Mouse (Mus musculus): ENCODE data around the gene Ncbp3. TPM values are rescaled to one million over a fixed set of nuclear protein-coding genes. Genes with fewer than 3 reads are reported as not detected.
A peak's percentile ranks its signal among the peaks of the same experiment; 100 is the strongest.

Ncbp3 gene
- total and polyA plus RNA-seq, 3 experiments, result 11.9 to 13.9 (median 12.1) TPM

- H3K4me2 ChIP-seq (ENCODE audit: insufficient read depth, low read depth, poor library complexity, severe bottlenecking), result 0 out of 2 replicates have a peak overlapping the region, but pooled peaks have one; percentile 3
- no peak for TF ChIP-seq CTCF (conservative IDR thresholded peaks at IDR 0.05 in 1 of 2, IDR thresholded peaks at IDR 0.05 in 1 of 2; ENCODE audit: low read depth in 2 of 2, low read length in 2 of 2)
- TF ChIP-seq ZC3H11A (IDR thresholded peaks at IDR 0.05; ENCODE audit: low read depth, low read length), result no peak
- TF ChIP-seq MXI1 (IDR thresholded peaks at IDR 0.05; ENCODE audit: low read depth, low read length), result peak; percentile 57
- TF ChIP-seq SIN3A (IDR thresholded peaks at IDR 0.05; ENCODE audit: low read length), result no peak; the same call in 1 of the 2 replicates
- TF ChIP-seq PAX5 (IDR thresholded peaks at IDR 0.05; ENCODE audit: low read length), result no peak
- peak; percentile 88 for TF ChIP-seq TCF12 (IDR thresholded peaks at IDR 0.05; ENCODE audit: low read depth, low read length)
- no peak for TF ChIP-seq ZNF384 (IDR thresholded peaks at IDR 0.05; ENCODE audit: low read depth, low read length)
- no peak; the same call in 1 of the 2 replicates for TF ChIP-seq RAD21 (IDR thresholded peaks at IDR 0.05; ENCODE audit: low read depth, low read length)
- peak; percentile 94 for TF ChIP-seq UBTF (IDR thresholded peaks at IDR 0.05; ENCODE audit: low read depth, low read length)
- TF ChIP-seq ZKSCAN1 (IDR thresholded peaks at IDR 0.05; ENCODE audit: borderline replicate concordance, low read depth, low read length), result no peak
- peak; percentile 29; the same call in 1 of the 2 replicates for TF ChIP-seq NRF1 (IDR thresholded peaks at IDR 0.05; ENCODE audit: low read depth, low read length)
- peak; percentile 81; the same call in 1 of the 2 replicates for TF ChIP-seq RCOR1 (conservative IDR thresholded peaks at IDR 0.05; ENCODE audit: low read depth, low read length)
- no peak for TF ChIP-seq POLR2AphosphoS2 (IDR thresholded peaks at IDR 0.05; ENCODE audit: low read depth, low read length)
- peak; percentile 71; the same call in 1 of the 2 replicates for TF ChIP-seq CHD2 (IDR thresholded peaks at IDR 0.05; ENCODE audit: low read length)
- TF ChIP-seq MEF2A (IDR thresholded peaks at IDR 0.05; ENCODE audit: borderline replicate concordance, low read depth, low read length), result peak; percentile 65; the same call in 1 of the 2 replicates
- peak; percentile 82 for TF ChIP-seq ETS1 (conservative IDR thresholded peaks at IDR 0.05; ENCODE audit: low read depth, low read length)
- TF ChIP-seq NELFE (IDR thresholded peaks at IDR 0.05; ENCODE audit: low read depth, low read length), result no peak
- TF ChIP-seq EP300 (IDR thresholded peaks at IDR 0.05; ENCODE audit: low read length), result peak; percentile 77
- TF ChIP-seq CHD1 (IDR thresholded peaks at IDR 0.05; ENCODE audit: low read depth, low read length), result no peak
- no peak for TF ChIP-seq USF1 (IDR thresholded peaks at IDR 0.05; ENCODE audit: low read depth, low read length)
- TF ChIP-seq USF2 (conservative IDR thresholded peaks at IDR 0.05; ENCODE audit: low read depth, low read length), result no peak
- TF ChIP-seq ZMIZ1 (IDR thresholded peaks at IDR 0.05; ENCODE audit: low read depth, low read length), result no peak
- no peak for TF ChIP-seq MYC (IDR thresholded peaks at IDR 0.05; ENCODE audit: low read depth, low read length)
- TF ChIP-seq JUND (conservative IDR thresholded peaks at IDR 0.05; ENCODE audit: low read depth, low read length), result peak; percentile 49; the same call in 1 of the 2 replicates
- TF ChIP-seq MAFK (IDR thresholded peaks at IDR 0.05; ENCODE audit: insufficient replicate concordance, low read length), result 0 out of 2 replicates have a peak, but pooled peaks have one; percentile 29
- TF ChIP-seq MAZ (IDR thresholded peaks at IDR 0.05; ENCODE audit: low read depth, low read length), result peak; percentile 79
- peak; percentile 81 for TF ChIP-seq IRF4 (IDR thresholded peaks at IDR 0.05; ENCODE audit: low read depth, low read length)
- peak; percentile 66 for TF ChIP-seq BHLHE40 (IDR thresholded peaks at IDR 0.05; ENCODE audit: low read depth, low read length)
- TF ChIP-seq MAX (IDR thresholded peaks at IDR 0.05; ENCODE audit: low read length), result peak; percentile 66
- TF ChIP-seq GABPA (IDR thresholded peaks at IDR 0.05; ENCODE audit: insufficient replicate concordance, low read depth, low read length), result no peak
- 0 out of 2 replicates have a peak, but pooled peaks have one; percentile 57 for TF ChIP-seq KAT2A (IDR thresholded peaks at IDR 0.05; ENCODE audit: insufficient replicate concordance, low read length)
- TF ChIP-seq ELF1 (IDR thresholded peaks at IDR 0.05; ENCODE audit: low read depth, low read length), result peak; percentile 40; the same call in 1 of the 2 replicates
- peak; percentile 91 for TF ChIP-seq TBP (conservative IDR thresholded peaks at IDR 0.05; ENCODE audit: low read depth, low read length)
- peak; percentile 42; the same call in 1 of the 2 replicates for TF ChIP-seq HCFC1 (IDR thresholded peaks at IDR 0.05; ENCODE audit: low read depth, low read length)
- TF ChIP-seq SMC3 (IDR thresholded peaks at IDR 0.05; ENCODE audit: low read depth, low read length), result peak; percentile 25
- TF ChIP-seq E2F4 (IDR thresholded peaks at IDR 0.05; ENCODE audit: insufficient replicate concordance, low read depth, low read length), result no peak
- no peak; the same call in 1 of the 2 replicates for TF ChIP-seq JUN (IDR thresholded peaks at IDR 0.05; ENCODE audit: insufficient read depth, low read depth, low read length)
- TF ChIP-seq POLR2A (IDR thresholded peaks at IDR 0.05; ENCODE audit: low read depth, low read length), result no peak
- no peaks in the 10 kb centered on the region for H3K27me3 ChIP-seq (replicated peaks)
- H3K4me1 ChIP-seq (ENCODE audit: control insufficient read depth in 1 of 2, insufficient read depth in 2 of 2), result peaks cover 26 to 39% of the 10 kb centered on the region in 2 experiments
- dilution Hi-C loops (cut with MboI; ENCODE audit: extremely low pct_ligation_motif_present, extremely low pct_unique_long_range_greater_than_20kb, low sequenced_read_pairs) (no loop called here), in situ Hi-C loops (cut with MboI; ENCODE audit: low pct_ligation_motif_present, low pct_unique_long_range_greater_than_20kb, low sequenced_read_pairs) (no loop called here)
- no peak overlapping the region for H3K9ac ChIP-seq (ENCODE audit: insufficient read depth, low read depth)
- no peaks in the 10 kb centered on the region for H3K79me2 ChIP-seq (replicated peaks; ENCODE audit: control insufficient read depth, extremely low read depth, insufficient read depth, poor library complexity, severe bottlenecking)
- no peaks in the 10 kb centered on the region for H3K9me3 ChIP-seq (replicated peaks; ENCODE audit: low read length)
- peak overlapping the region in 1 of 3 experiments; percentile 10 for H3K4me3 ChIP-seq (replicated peaks in 1 of 3; ENCODE audit: low read depth in 2 of 3, low read length in 2 of 3, poor library complexity in 1 of 3)
- peak overlapping the region; percentile 42; the same call in 1 of the 2 replicates for H3K27ac ChIP-seq (ENCODE audit: insufficient read depth, low read depth)
- H3K36me3 ChIP-seq (replicated peaks in 1 of 2; ENCODE audit: control insufficient read depth in 1 of 2, insufficient read depth in 1 of 2, low read length in 1 of 2), result peaks cover 21 to 71% of the 10 kb centered on the region in 2 experiments
- DNase-seq (ENCODE audit: extremely low read depth), result peak; percentile 86
These were observed 10.7 kb upstream of the Ncbp3 start for GRCm38 (mm10) chr11:73036889-73037288.

All from CH12.LX (cell line).